Comparison of ENCODE assay signal across 11 mouse cellular contexts in the genomic region with DNA sequence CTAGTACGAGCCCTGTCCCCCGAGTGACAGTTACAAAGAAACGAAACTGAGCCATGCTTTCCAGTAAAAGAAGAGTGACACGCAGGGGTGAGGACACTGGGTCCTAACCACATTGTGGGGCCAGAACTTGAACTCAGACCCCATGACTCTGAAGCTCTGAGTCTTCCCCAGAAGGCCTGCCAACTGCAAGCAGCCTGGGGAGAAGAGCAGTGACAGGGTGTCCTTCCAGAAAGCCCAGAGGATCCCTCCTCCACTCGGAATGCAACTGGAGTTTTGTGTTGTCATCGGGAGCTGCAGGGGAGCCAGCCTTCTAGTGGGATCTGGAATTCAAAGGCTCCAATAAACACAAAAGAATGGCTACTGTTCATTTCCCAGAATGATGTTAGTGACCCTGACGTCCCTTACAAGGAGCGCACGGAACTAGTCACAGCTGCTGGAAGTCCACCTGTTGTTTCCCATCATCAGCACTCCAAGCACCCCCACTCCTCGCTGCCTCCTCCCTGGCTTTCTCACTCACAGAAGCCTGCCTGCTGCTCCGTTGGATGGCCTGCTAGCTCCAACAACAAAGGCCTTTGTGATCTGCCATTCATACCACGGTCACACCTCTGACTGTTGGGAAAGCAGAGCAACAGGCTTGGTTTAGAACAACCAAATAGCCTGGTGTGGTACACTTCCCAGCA. TPM values are rescaled to one million over a fixed set of nuclear protein-coding genes. Genes with fewer than 3 reads are reported as not detected.
DNase-seq lines count a peak whose midpoint lies in the region; ATAC-seq lines count a peak whose summit lies in the region.
"Had no signal": no experiment of that assay in that cellular context is flagged by ENCODE, and none has a peak within 500 bp of the region (broad histone marks: within the 10 kb centered on the region; RNA-seq: fewer than 3 reads in every experiment).

No protein-coding gene starts in this region.

- no peak overlapping the region for H3K4me3 ChIP-seq in midbrain, embryonic 15.5 days
- H3K4me3 ChIP-seq in midbrain, embryonic 16.5 days (ENCODE audit: low read depth, low read length) = no peak overlapping the region
- H3K4me3 ChIP-seq in hindbrain, embryonic 16.5 days (ENCODE audit: low read length) = no peak overlapping the region
- no peak overlapping the region for H3K4me3 ChIP-seq in stomach, embryonic 16.5 days (replicated peaks; ENCODE audit: low read length)
- H3K4me3 ChIP-seq: neural tube, embryonic 12.5 days had no signal

- H3K36me3 ChIP-seq in midbrain, embryonic 15.5 days (replicated peaks) = peaks cover 1% of the 10 kb centered on the region; the same call in 1 of the 2 replicates
- no peaks in the 10 kb centered on the region for H3K36me3 ChIP-seq in midbrain, embryonic 16.5 days (ENCODE audit: control insufficient read depth, insufficient read depth, low read length)
- peaks cover under 1% of the 10 kb centered on the region; the same call in 1 of the 2 replicates for H3K36me3 ChIP-seq in hindbrain, embryonic 16.5 days (ENCODE audit: control insufficient read depth, insufficient read depth, low read length)
- no peaks in the 10 kb centered on the region for H3K36me3 ChIP-seq in stomach, embryonic 16.5 days (ENCODE audit: control insufficient read depth, insufficient read depth, low read length)

- H3K4me2 ChIP-seq in midbrain, embryonic 15.5 days = no peak overlapping the region
- no peak overlapping the region for H3K4me2 ChIP-seq in midbrain, embryonic 16.5 days (ENCODE audit: low read length)
- no peak overlapping the region for H3K4me2 ChIP-seq in hindbrain, embryonic 16.5 days (ENCODE audit: low read length)
- no peak overlapping the region for H3K4me2 ChIP-seq in stomach, embryonic 16.5 days (ENCODE audit: low read depth, low read length)
- H3K4me2 ChIP-seq: neural tube, embryonic 12.5 days had no signal

- 46% methylated on average over 12 of the region's 12 CpGs for WGBS in midbrain, embryonic 15.5 days
- WGBS in midbrain, embryonic 16.5 days = 48% methylated on average over 12 of the region's 12 CpGs
- 42% methylated on average over 12 of the region's 12 CpGs for WGBS in hindbrain, embryonic 16.5 days
- 65% methylated on average over 12 of the region's 12 CpGs for WGBS in stomach, embryonic 16.5 days

- peak; percentile 48 for DNase-seq in gastrocnemius, adult 18-20 months (ENCODE audit: low spot score)
- no peak for DNase-seq in gastrocnemius, postnatal 10 days
- no peak for DNase-seq in spleen, postnatal 10 days (ENCODE audit: low spot score in 2 of 2)
- DNase-seq in kidney, adult 9 months = no peak
- DNase-seq: adrenal gland, postnatal 14 days; liver had no signal

- no peaks in the 10 kb centered on the region for H3K4me1 ChIP-seq in midbrain, embryonic 15.5 days
- peaks cover 4% of the 10 kb centered on the region; the same call in 1 of the 2 replicates for H3K4me1 ChIP-seq in midbrain, embryonic 16.5 days (ENCODE audit: control insufficient read depth, insufficient read depth, low read length)
- no peaks in the 10 kb centered on the region for H3K4me1 ChIP-seq in hindbrain, embryonic 16.5 days (ENCODE audit: control insufficient read depth, insufficient read depth, low read depth, low read length)
- peaks cover 15% of the 10 kb centered on the region for H3K4me1 ChIP-seq in stomach, embryonic 16.5 days (ENCODE audit: control insufficient read depth, insufficient read depth, low read length)

- H3K27me3 ChIP-seq in midbrain, embryonic 15.5 days (replicated peaks) = no peaks in the 10 kb centered on the region
- no peaks in the 10 kb centered on the region for H3K27me3 ChIP-seq in midbrain, embryonic 16.5 days (ENCODE audit: control insufficient read depth, insufficient read depth, low read depth, low read length)
- no peaks in the 10 kb centered on the region for H3K27me3 ChIP-seq in hindbrain, embryonic 16.5 days (replicated peaks; ENCODE audit: control insufficient read depth, insufficient read depth, low read length)
- no peaks in the 10 kb centered on the region for H3K27me3 ChIP-seq in stomach, embryonic 16.5 days (ENCODE audit: control insufficient read depth, insufficient read depth, low read length)
- H3K27me3 ChIP-seq: neural tube, embryonic 12.5 days had no signal

- H3K27ac ChIP-seq in midbrain, embryonic 15.5 days = 0 out of 2 replicates have a peak overlapping the region, but pooled peaks have one; percentile 9
- H3K27ac ChIP-seq in midbrain, embryonic 16.5 days (ENCODE audit: low read length) = no peak overlapping the region
- H3K27ac ChIP-seq in hindbrain, embryonic 16.5 days (ENCODE audit: low read depth, low read length) = no peak overlapping the region
- H3K27ac ChIP-seq in stomach, embryonic 16.5 days (ENCODE audit: low read length) = peak overlapping the region; percentile 44; the same call in 1 of the 2 replicates
- H3K27ac ChIP-seq: neural tube, embryonic 12.5 days had no signal

- no peak for ATAC-seq in midbrain, embryonic 15.5 days (replicated peaks)
- ATAC-seq in midbrain, embryonic 16.5 days = no peak
- ATAC-seq in hindbrain, embryonic 16.5 days = 0 out of 2 replicates have a peak, but pooled peaks have one; percentile 13
- no peak for ATAC-seq in stomach, embryonic 16.5 days (ENCODE audit: insufficient read depth, low FRiP score)

- H3K9me3 ChIP-seq in midbrain, embryonic 15.5 days = no peaks in the 10 kb centered on the region
- no peaks in the 10 kb centered on the region for H3K9me3 ChIP-seq in midbrain, embryonic 16.5 days (replicated peaks; ENCODE audit: control insufficient read depth, low read length, poor library complexity, severe bottlenecking)
- H3K9me3 ChIP-seq in hindbrain, embryonic 16.5 days (ENCODE audit: control insufficient read depth, low read length) = no peaks in the 10 kb centered on the region
- no peaks in the 10 kb centered on the region for H3K9me3 ChIP-seq in stomach, embryonic 16.5 days (replicated peaks; ENCODE audit: control insufficient read depth, low read length)
- H3K9me3 ChIP-seq: neural tube, embryonic 12.5 days had no signal

- no peak overlapping the region for H3K9ac ChIP-seq in midbrain, embryonic 15.5 days
- H3K9ac ChIP-seq in midbrain, embryonic 16.5 days (ENCODE audit: low read depth, low read length) = no peak overlapping the region
- H3K9ac ChIP-seq in hindbrain, embryonic 16.5 days (ENCODE audit: low read depth, low read length) = no peak overlapping the region
- H3K9ac ChIP-seq in stomach, embryonic 16.5 days (ENCODE audit: low read length) = no peak overlapping the region
- H3K9ac ChIP-seq: neural tube, embryonic 12.5 days had no signal

RNA-seq across cellular contexts. Expression of gene Ehd2, which starts 37.0 kb away (rescaled TPM):
- total RNA-seq in gastrocnemius, adult 18-20 months (2021) = 10 to 100 TPM; 24.9 to 37.4 TPM
- 100 to 1,000 TPM; 110 to 126 TPM for total RNA-seq in gastrocnemius, postnatal 10 days (2021)
- polyA plus RNA-seq in midbrain, embryonic 15.5 days (2015; fragmentation: Nextera tagmentation; extraction: Ambion mirVana) = 4.6 and 5.8 TPM in 2 replicates
- 4.6 and 4.9 TPM in 2 replicates for polyA plus RNA-seq in midbrain, embryonic 16.5 days (2015; fragmentation: Nextera tagmentation; extraction: Ambion mirVana)
- 5.6 and 9.5 TPM in 2 replicates for polyA plus RNA-seq in hindbrain, embryonic 16.5 days (2015; fragmentation: Nextera tagmentation; extraction: Ambion mirVana)
- polyA plus RNA-seq in stomach, embryonic 16.5 days (2015; fragmentation: Nextera tagmentation; extraction: Ambion mirVana) = 65.8 and 76.3 TPM in 2 replicates

RNA-seq across cellular contexts. Expression of gene Bicra, which starts 43.4 kb away (rescaled TPM):
- 1 to 10 TPM; 5.5 to 6.6 TPM for total RNA-seq in gastrocnemius, adult 18-20 months (2021)
- 10 to 100 TPM in 1 of 2 experiments, 1 to 10 TPM in 1; 8.2 to 11.5 TPM for total RNA-seq in gastrocnemius, postnatal 10 days (2021)
- polyA plus RNA-seq in midbrain, embryonic 15.5 days (2015; fragmentation: Nextera tagmentation; extraction: Ambion mirVana) = 9.2 TPM in 2 replicates
- polyA plus RNA-seq in midbrain, embryonic 16.5 days (2015; fragmentation: Nextera tagmentation; extraction: Ambion mirVana) = 5.9 and 7.7 TPM in 2 replicates
- 5.0 and 6.9 TPM in 2 replicates for polyA plus RNA-seq in hindbrain, embryonic 16.5 days (2015; fragmentation: Nextera tagmentation; extraction: Ambion mirVana)
- polyA plus RNA-seq in stomach, embryonic 16.5 days (2015; fragmentation: Nextera tagmentation; extraction: Ambion mirVana) = 3.9 and 4.5 TPM in 2 replicates

RNA-seq across cellular contexts. Expression of gene Zfp541, which starts 57.3 kb away (rescaled TPM):
- not detected for total RNA-seq in gastrocnemius, adult 18-20 months (2021)
- total RNA-seq in gastrocnemius, postnatal 10 days (2021) = not detected
- polyA plus RNA-seq in midbrain, embryonic 15.5 days (2015; fragmentation: Nextera tagmentation; extraction: Ambion mirVana) = 0.05 and 0.10 TPM in 2 replicates
- polyA plus RNA-seq in midbrain, embryonic 16.5 days (2015; fragmentation: Nextera tagmentation; extraction: Ambion mirVana) = 0.14 and 0.15 TPM in 2 replicates
- polyA plus RNA-seq in hindbrain, embryonic 16.5 days (2015; fragmentation: Nextera tagmentation; extraction: Ambion mirVana) = 0.09 and 0.16 TPM in 2 replicates
- polyA plus RNA-seq in stomach, embryonic 16.5 days (2015; fragmentation: Nextera tagmentation; extraction: Ambion mirVana) = 0.05 and 0.10 TPM in 2 replicates

RNA-seq across cellular contexts. Expression of gene Nop53, which starts 58.4 kb away (rescaled TPM):
- total RNA-seq in gastrocnemius, adult 18-20 months (2021) = 10 to 100 TPM; 82.3 to 91.7 TPM
- total RNA-seq in gastrocnemius, postnatal 10 days (2021) = 100 to 1,000 TPM; 135 to 141 TPM
- 114 and 126 TPM in 2 replicates for polyA plus RNA-seq in midbrain, embryonic 15.5 days (2015; fragmentation: Nextera tagmentation; extraction: Ambion mirVana)
- polyA plus RNA-seq in midbrain, embryonic 16.5 days (2015; fragmentation: Nextera tagmentation; extraction: Ambion mirVana) = 108 and 110 TPM in 2 replicates
- polyA plus RNA-seq in hindbrain, embryonic 16.5 days (2015; fragmentation: Nextera tagmentation; extraction: Ambion mirVana) = 104 and 111 TPM in 2 replicates
- polyA plus RNA-seq in stomach, embryonic 16.5 days (2015; fragmentation: Nextera tagmentation; extraction: Ambion mirVana) = 162 and 168 TPM in 2 replicates

Comparison
In these comparisons a context has a peak if more than half of its experiments do, and no peak if none do; other contexts are left out.
1. H3K27ac ChIP-seq: peak in midbrain, embryonic 15.5 days (single experiment) and stomach, embryonic 16.5 days (single experiment); none in midbrain, embryonic 16.5 days (single experiment) and hindbrain, embryonic 16.5 days (single experiment).